Mouse (Mus musculus) liver, postnatal 0 days (tissue): ENCODE results near the gene Fam155a.

ENCODE experiments used
- CTCF ChIP-seq: sonication (generic); IDR thresholded peaks from 2 replicates; pipeline ENCODE4 v1.5.1; 2016; ENCODE audit warnings: antibody characterized with exemption, low read depth
- EP300 ChIP-seq: IDR thresholded peaks from 2 replicates; pipeline ENCODE4 v1.6.1; 2016; ENCODE audit warnings: antibody characterized with exemption, low read depth, mild to moderate bottlenecking

GRCm38 (mm10) chr8:9252991-9253390 is 518.0 kb downstream of the Fam155a start:
- no peak for TF ChIP-seq EP300
- no peak for TF ChIP-seq CTCF
